Mouse (Mus musculus) intestine, postnatal 0 days (tissue): ENCODE measurements around the gene Adm. TPM values are rescaled to one million over a fixed set of nuclear protein-coding genes. Genes with fewer than 3 reads are reported as not detected.

Experiments
- ATAC-seq: fragments of 200-750 bp; cut with Nextera tagmentation; 2 replicates; pipeline ENCODE4 v1.8.0; 2017; ENCODE audit warnings: mild to moderate bottlenecking, moderate TSS enrichment, moderate library complexity
- H3K27ac ChIP-seq: fragments of 300-500 bp; sonication (generic); 2 replicates; pipeline ENCODE4 v1.5.1; 2014; ENCODE audit warnings: mild to moderate bottlenecking, low read depth, low read length, moderate library complexity
- H3K27me3 ChIP-seq: fragments of 300-500 bp; sonication (generic); replicated peaks from 2 replicates; pipeline ENCODE4 v1.6.1; 2014; ENCODE audit warnings: low read length, mixed read lengths; ENCODE audit not compliant: control insufficient read depth, insufficient read depth
- H3K36me3 ChIP-seq: fragments of 300-500 bp; sonication (generic); 2 replicates; pipeline ENCODE4 v1.6.1; 2014; ENCODE audit warnings: mild to moderate bottlenecking, moderate library complexity; ENCODE audit not compliant: control insufficient read depth, insufficient read depth
- H3K4me1 ChIP-seq: fragments of 300-500 bp; sonication (generic); replicated peaks from 2 replicates; pipeline ENCODE4 v1.6.1; 2014; ENCODE audit warnings: antibody characterized with exemption, low read length, mixed read lengths; ENCODE audit not compliant: control insufficient read depth, insufficient read depth
- H3K4me2 ChIP-seq: fragments of 300-500 bp; sonication (generic); replicated peaks from 2 replicates; pipeline ENCODE4 v1.6.1; 2014; ENCODE audit warnings: low read depth, mild to moderate bottlenecking, moderate library complexity
- H3K4me3 ChIP-seq: fragments of 300-500 bp; sonication (generic); 2 replicates; pipeline ENCODE4 v1.5.1; 2014; ENCODE audit warnings: low read depth, low read length
- H3K9ac ChIP-seq: fragments of 300-500 bp; sonication (generic); 2 replicates; pipeline ENCODE4 v1.6.1; 2014; ENCODE audit warnings: mild to moderate bottlenecking, low read depth, low read length
- H3K9me3 ChIP-seq: fragments of 300-500 bp; sonication (generic); 2 replicates; pipeline ENCODE4 v1.6.1; 2016; ENCODE audit warnings: mixed run types; ENCODE audit not compliant: control insufficient read depth
- CTCF ChIP-seq: sonication (generic); IDR thresholded peaks from 2 replicates; pipeline ENCODE4 v1.5.1; 2016; ENCODE audit warnings: low read depth, mild to moderate bottlenecking, control low read depth, antibody characterized with exemption, moderate library complexity
- WGBS: fragments of 180-500 bp; shearing (Covaris S2); extraction: QIAGEN DNeasy Blood & Tissue Kit; methylation state at CpG from one replicate; pipeline ENCODE4 v1.1.7; 2014; 5-methylcytosine and 5-hydroxymethylcytosine counted together
- polyA plus RNA-seq: library from polyadenylated mRNA; unstranded; fragments of >200 nt; fragmentation: Nextera tagmentation; extraction: Ambion mirVana; gene quantifications from 2 replicates; pipeline ENCODE4 v1.2.1, GENCODE M21; 2015

The Adm gene
- polyA plus RNA-seq, 1 experiment from 2014 or later, result 3.2 TPM

GRCm38 (mm10) chr7:110597141-110597540 lies 30.3 kb upstream of the Adm start:
- H3K27ac ChIP-seq, result no peak overlapping the region
- ATAC-seq, result no peak
- H3K27me3 ChIP-seq, result no peaks in the 10 kb centered on the region
- no peak for TF ChIP-seq CTCF
- no peaks in the 10 kb centered on the region for H3K36me3 ChIP-seq
- no peak overlapping the region for H3K4me2 ChIP-seq
- WGBS, result 81% methylated on average over 1 of the region's 1 CpGs
- no peaks in the 10 kb centered on the region for H3K9me3 ChIP-seq
- H3K9ac ChIP-seq, result no peak overlapping the region
- no peak overlapping the region for H3K4me3 ChIP-seq
- H3K4me1 ChIP-seq, result no peaks in the 10 kb centered on the region

DNA sequence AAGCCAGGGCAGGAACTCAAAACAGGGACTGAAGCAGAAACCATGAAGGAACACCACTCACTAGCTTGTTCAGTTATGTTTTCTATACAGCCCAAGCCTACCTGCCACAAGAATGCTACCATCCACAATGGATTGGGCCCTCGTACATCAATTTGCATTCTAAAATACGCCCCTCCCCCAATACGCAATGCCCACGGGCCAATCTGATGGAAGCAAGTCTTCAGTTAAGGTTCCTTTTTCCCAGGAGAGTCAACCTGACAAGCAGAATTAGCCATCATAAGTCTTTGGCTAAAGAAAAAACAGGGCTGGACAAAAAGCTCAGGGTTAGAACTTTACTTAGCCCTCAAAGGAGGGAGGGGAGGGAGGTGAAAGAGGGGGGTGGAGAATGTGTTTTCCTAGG lies 22.0 kb upstream of the Adm start:
- Histone ChIP-seq H3K9ac (no peak overlapping the region), H3K4me2 (no peak overlapping the region), H3K4me3 (no peak overlapping the region), H3K9me3 (no peaks in the 10 kb centered on the region), H3K36me3 (no peaks in the 10 kb centered on the region), H3K4me1 (no peaks in the 10 kb centered on the region), H3K27me3 (no peaks in the 10 kb centered on the region), H3K27ac (no peak overlapping the region)
- WGBS, result 84% methylated on average over 4 of the region's 4 CpGs
- ATAC-seq, result no peak
- no peak for TF ChIP-seq CTCF

- H3K9me3 ChIP-seq, result no peaks in the 10 kb centered on the region
- WGBS, result 92% methylated on average over 1 of the region's 1 CpGs
These were observed 20.6 kb upstream of the Adm start for GRCm38 (mm10) chr7:110606906-110607305.

GRCm38 (mm10) chr7:110613381-110614132 lies 13.9 kb upstream of the Adm start:
- peak overlapping the region; percentile 96 for H3K4me2 ChIP-seq
- H3K36me3 ChIP-seq, result no peaks in the 10 kb centered on the region
- H3K27ac ChIP-seq, result peak overlapping the region; percentile 100
- ATAC-seq, result no peak
- no peaks in the 10 kb centered on the region for H3K27me3 ChIP-seq
- H3K9ac ChIP-seq, result peak overlapping the region; percentile 93
- H3K4me3 ChIP-seq, result peak overlapping the region; percentile 77
- H3K4me1 ChIP-seq, result peaks cover 10% of the 10 kb centered on the region
- TF ChIP-seq CTCF, result no peak
- WGBS, result under 1% methylated on average over 17 of the region's 17 CpGs
- H3K9me3 ChIP-seq, result no peaks in the 10 kb centered on the region

More at GRCm38 (mm10) chr7:110606906-110607305, 20.6 kb upstream of the Adm start:
- no peak for ATAC-seq
- TF ChIP-seq CTCF, result 0 out of 2 replicates have a peak, but pooled peaks have one; percentile 15
- Histone ChIP-seq H3K4me2 (no peak overlapping the region), H3K36me3 (no peaks in the 10 kb centered on the region), H3K4me3 (no peak overlapping the region), H3K4me1 (no peaks in the 10 kb centered on the region), H3K27ac (no peak overlapping the region), H3K9ac (no peak overlapping the region), H3K27me3 (no peaks in the 10 kb centered on the region)

GRCm38 (mm10) chr7:110614133-110615063 lies 13.1 kb upstream of the Adm start, which contains the start of gene Sbf2:
Sbf2 (minus strand) TSS chr7:110614922.
- TF ChIP-seq CTCF, result peak; percentile 40; the same call in 1 of the 2 replicates
- Histone ChIP-seq H3K9ac (peak within 1 kb of the TSS; percentile 93), H3K4me3 (peak within 1 kb of the TSS; percentile 77), H3K36me3 (no peaks in the 10 kb centered on the region), H3K4me1 (peaks cover 10% of the 10 kb centered on the region), H3K27me3 (no peaks in the 10 kb centered on the region), H3K4me2 (peak within 1 kb of the TSS; percentile 96), H3K9me3 (no peaks in the 10 kb centered on the region), H3K27ac (peak within 1 kb of the TSS; percentile 100)
- WGBS, result under 1% methylated on average over 119 of the region's 127 CpGs
- ATAC-seq, result peak; percentile 87

DNA sequence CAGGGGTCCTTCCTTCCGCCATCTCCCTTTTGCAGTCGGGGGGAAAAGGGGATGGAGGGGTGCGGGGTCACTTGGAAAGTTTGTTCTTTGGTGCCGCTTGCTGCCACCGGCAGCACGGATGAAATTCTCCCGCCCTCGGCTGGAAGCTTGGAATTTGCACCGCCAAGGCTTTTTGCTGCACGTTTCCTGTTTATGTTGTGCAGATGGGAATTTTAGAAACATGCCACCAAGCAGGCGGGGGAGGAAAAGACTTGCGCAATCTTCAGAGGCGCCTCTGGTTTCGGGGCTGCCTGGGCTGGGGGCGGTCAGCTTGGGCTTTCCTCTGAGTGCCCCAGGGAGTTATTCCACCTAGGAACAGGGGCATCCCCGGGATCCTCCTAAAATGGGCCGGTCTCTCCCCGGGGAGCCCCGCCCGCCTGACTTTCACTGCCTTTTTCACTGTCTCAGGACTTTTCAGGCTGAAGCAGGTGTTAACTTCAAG lies 12.3 kb upstream of the Adm start:
- no peaks in the 10 kb centered on the region for H3K36me3 ChIP-seq
- peak; percentile 17 for ATAC-seq

More for the DNA sequence above, 12.3 kb upstream of the Adm start:
- peak overlapping the region; percentile 100 for H3K27ac ChIP-seq
- peak overlapping the region; percentile 93 for H3K9ac ChIP-seq
- peak overlapping the region; percentile 96 for H3K4me2 ChIP-seq
- 2% methylated on average over 20 of the region's 20 CpGs for WGBS
- no peak for TF ChIP-seq CTCF
- H3K27me3 ChIP-seq, result no peaks in the 10 kb centered on the region
- H3K4me1 ChIP-seq, result peaks cover 10% of the 10 kb centered on the region
- no peaks in the 10 kb centered on the region for H3K9me3 ChIP-seq
- peak overlapping the region; percentile 77 for H3K4me3 ChIP-seq
